Mouse (Mus musculus): ENCODE measurements around the gene Ptpn4. TPM values are rescaled to one million over a fixed set of nuclear protein-coding genes. Genes with fewer than 3 reads are reported as not detected.

Ptpn4 gene
- total and polyA plus RNA-seq, 2 experiments from 2014 or later, result 6.2 to 40.1 TPM

- Histone ChIP-seq H3K4me2 (ENCODE audit: low read depth) (no peak overlapping the region), H3K36me3 (ENCODE audit: insufficient read depth) (no peaks in the 10 kb centered on the region), H3K27me3 (ENCODE audit: insufficient read depth, low read length) (no peaks in the 10 kb centered on the region), H3K9ac (no peak overlapping the region), H3K27ac (ENCODE audit: low read depth, low read length) (no peak overlapping the region), H3K9me3 (ENCODE audit: low read length) (no peaks in the 10 kb centered on the region), H3K4me3 (ENCODE audit: low read depth, low read length) (no peak overlapping the region), H3K4me1 (ENCODE audit: insufficient read depth) (no peaks in the 10 kb centered on the region)
- 81% methylated on average over 3 of the region's 3 CpGs for WGBS
- TF ChIP-seq CTCF (IDR thresholded peaks at IDR 0.05; ENCODE audit: low read depth), result no peak
- no peak for DNase-seq
- no peak for ATAC-seq
Measured at GRCm38 (mm10) chr1:119843121-119843520, 5.7 kb upstream of the Ptpn4 start.

GRCm38 (mm10) chr1:119838241-119838640 is 828 bp upstream of the Ptpn4 start:
- no peak for TF ChIP-seq CTCF (IDR thresholded peaks at IDR 0.05; ENCODE audit: low read depth)
- WGBS, result 42% methylated on average over 3 of the region's 3 CpGs
- peaks cover 6% of the 10 kb centered on the region; the same call in 1 of the 2 replicates for H3K4me1 ChIP-seq (ENCODE audit: insufficient read depth)
- no peak overlapping the region for H3K27ac ChIP-seq (ENCODE audit: low read depth, low read length)
- no peak overlapping the region for H3K9ac ChIP-seq
- H3K4me3 ChIP-seq (ENCODE audit: low read depth, low read length), result no peak overlapping the region
- peak overlapping the region; percentile 53 for H3K4me2 ChIP-seq (ENCODE audit: low read depth)
- H3K36me3 ChIP-seq (ENCODE audit: insufficient read depth), result no peaks in the 10 kb centered on the region
- H3K9me3 ChIP-seq (ENCODE audit: low read length), result no peaks in the 10 kb centered on the region
- no peak for DNase-seq
- no peaks in the 10 kb centered on the region for H3K27me3 ChIP-seq (ENCODE audit: insufficient read depth, low read length)
- ATAC-seq, result no peak

- ATAC-seq (no peak), DNase-seq (peak; percentile 52)
- Histone ChIP-seq H3K27ac (ENCODE audit: low read depth, low read length) (peak overlapping the region; percentile 96), H3K9ac (peak overlapping the region; percentile 85), H3K36me3 (ENCODE audit: insufficient read depth) (no peaks in the 10 kb centered on the region), H3K4me2 (ENCODE audit: low read depth) (peak overlapping the region; percentile 53), H3K9me3 (ENCODE audit: low read length) (no peaks in the 10 kb centered on the region), H3K4me1 (ENCODE audit: insufficient read depth) (peaks cover 10% of the 10 kb centered on the region; the same call in 1 of the 2 replicates), H3K27me3 (ENCODE audit: insufficient read depth, low read length) (no peaks in the 10 kb centered on the region), H3K4me3 (ENCODE audit: low read depth, low read length) (peak overlapping the region; percentile 89)
- under 1% methylated on average over 28 of the region's 31 CpGs for WGBS
- TF ChIP-seq CTCF (IDR thresholded peaks at IDR 0.05; ENCODE audit: low read depth), result no peak
Measured at GRCm38 (mm10) chr1:119836479-119837015, 866 bp downstream of the Ptpn4 start.

- peak overlapping the region; percentile 53 for H3K4me2 ChIP-seq (ENCODE audit: low read depth)
- no peaks in the 10 kb centered on the region for H3K27me3 ChIP-seq (ENCODE audit: insufficient read depth, low read length)
- H3K4me3 ChIP-seq (ENCODE audit: low read depth, low read length), result peak overlapping the region; percentile 89
- DNase-seq (no peak), ATAC-seq (no peak)
- peaks cover 10% of the 10 kb centered on the region; the same call in 1 of the 2 replicates for H3K4me1 ChIP-seq (ENCODE audit: insufficient read depth)
- no peaks in the 10 kb centered on the region for H3K9me3 ChIP-seq (ENCODE audit: low read length)
- peak overlapping the region; percentile 85 for H3K9ac ChIP-seq
- no peaks in the 10 kb centered on the region for H3K36me3 ChIP-seq (ENCODE audit: insufficient read depth)
- WGBS, result 6% methylated on average over 9 of the region's 9 CpGs
- H3K27ac ChIP-seq (ENCODE audit: low read depth, low read length), result peak overlapping the region; percentile 96
- TF ChIP-seq CTCF (IDR thresholded peaks at IDR 0.05; ENCODE audit: low read depth), result no peak
Measured at GRCm38 (mm10) chr1:119835726-119836478, 1.5 kb downstream of the Ptpn4 start.

GRCm38 (mm10) chr1:119828160-119828559 is 9.3 kb downstream of the Ptpn4 start:
- ATAC-seq, result no peak

GRCm38 (mm10) chr1:119818704-119819103 is 18.7 kb downstream of the Ptpn4 start:
- WGBS, result 58% methylated on average over 1 of the region's 1 CpGs
- ATAC-seq, result no peak
- peak; percentile 56 for DNase-seq
- Histone ChIP-seq H3K4me1 (ENCODE audit: insufficient read depth) (no peaks in the 10 kb centered on the region), H3K4me3 (ENCODE audit: low read depth, low read length) (no peak overlapping the region), H3K9me3 (ENCODE audit: low read length) (no peaks in the 10 kb centered on the region), H3K4me2 (ENCODE audit: low read depth) (no peak overlapping the region), H3K9ac (no peak overlapping the region), H3K36me3 (ENCODE audit: insufficient read depth) (no peaks in the 10 kb centered on the region), H3K27ac (ENCODE audit: low read depth, low read length) (no peak overlapping the region), H3K27me3 (ENCODE audit: insufficient read depth, low read length) (no peaks in the 10 kb centered on the region)
- TF ChIP-seq CTCF (IDR thresholded peaks at IDR 0.05; ENCODE audit: low read depth), result peak; percentile 56

More at GRCm38 (mm10) chr1:119828160-119828559, 9.3 kb downstream of the Ptpn4 start:
- no peak for TF ChIP-seq CTCF (IDR thresholded peaks at IDR 0.05; ENCODE audit: low read depth)
- Histone ChIP-seq H3K4me1 (ENCODE audit: insufficient read depth) (0 out of 2 replicates have a peak, but pooled peaks cover 3% of the 10 kb centered on the region), H3K36me3 (ENCODE audit: insufficient read depth) (no peaks in the 10 kb centered on the region), H3K9ac (no peak overlapping the region), H3K4me3 (ENCODE audit: low read depth, low read length) (no peak overlapping the region), H3K27ac (ENCODE audit: low read depth, low read length) (no peak overlapping the region), H3K4me2 (ENCODE audit: low read depth) (no peak overlapping the region), H3K9me3 (ENCODE audit: low read length) (no peaks in the 10 kb centered on the region), H3K27me3 (ENCODE audit: insufficient read depth, low read length) (no peaks in the 10 kb centered on the region)
- DNase-seq, result no peak
- 84% methylated on average over 1 of the region's 1 CpGs for WGBS

- H3K9me3 ChIP-seq (ENCODE audit: low read length), result no peaks in the 10 kb centered on the region
- H3K4me3 ChIP-seq (ENCODE audit: low read depth, low read length), result no peak overlapping the region
- H3K27me3 ChIP-seq (ENCODE audit: insufficient read depth, low read length), result no peaks in the 10 kb centered on the region
- no peaks in the 10 kb centered on the region for H3K4me1 ChIP-seq (ENCODE audit: insufficient read depth)
- no peak overlapping the region for H3K9ac ChIP-seq
- WGBS, result 90% methylated on average over 1 of the region's 1 CpGs
- DNase-seq, result no peak
- ATAC-seq, result no peak
- no peak overlapping the region for H3K27ac ChIP-seq (ENCODE audit: low read depth, low read length)
- H3K4me2 ChIP-seq (ENCODE audit: low read depth), result no peak overlapping the region
- H3K36me3 ChIP-seq (ENCODE audit: insufficient read depth), result no peaks in the 10 kb centered on the region
- TF ChIP-seq CTCF (IDR thresholded peaks at IDR 0.05; ENCODE audit: low read depth), result no peak
Measured at GRCm38 (mm10) chr1:119807707-119808106, 29.7 kb downstream of the Ptpn4 start.

All from forebrain, postnatal 0 days (tissue).